Mouse (Mus musculus) embryonic facial prominence, embryonic 10.5 days (tissue): ENCODE measurements around the gene Itga9. TPM values are rescaled to one million over a fixed set of nuclear protein-coding genes. Genes with fewer than 3 reads are reported as not detected.

ENCODE experiments used
- DNase-seq: peaks from one replicate; pipeline ENCODE4 v3.0.0-alpha.2; 2017; ENCODE audit warnings: low spot score
- H3K27ac ChIP-seq: fragments of 300-500 bp; sonication (generic); replicated peaks from 2 replicates; pipeline ENCODE4 v1.5.1; 2016; ENCODE audit warnings: mild to moderate bottlenecking
- H3K27me3 ChIP-seq: fragments of 300-500 bp; sonication (generic); replicated peaks from 2 replicates; pipeline ENCODE4 v1.6.1; 2016; ENCODE audit warnings: low read depth, mild to moderate bottlenecking; ENCODE audit not compliant: poor library complexity, severe bottlenecking
- H3K36me3 ChIP-seq: fragments of 300-500 bp; sonication (generic); replicated peaks from 2 replicates; pipeline ENCODE4 v1.6.1; 2016; ENCODE audit warnings: mild to moderate bottlenecking, moderate library complexity
- H3K4me1 ChIP-seq: fragments of 300-500 bp; sonication (generic); 2 replicates; pipeline ENCODE4 v1.6.1; 2016
- H3K4me3 ChIP-seq: fragments of 300-500 bp; sonication (generic); 2 replicates; pipeline ENCODE4 v1.5.1; 2016; ENCODE audit warnings: mild to moderate bottlenecking, moderate library complexity
- H3K9me3 ChIP-seq: fragments of 300-500 bp; sonication (generic); 2 replicates; pipeline ENCODE4 v1.6.1; 2016; ENCODE audit warnings: mild to moderate bottlenecking
- WGBS: fragments of 180-500 bp; shearing (Covaris S2); methylation state at CpG from one replicate; pipeline ENCODE4 v1.1.7; 2016; 5-methylcytosine and 5-hydroxymethylcytosine counted together
- polyA plus RNA-seq: library from polyadenylated mRNA; unstranded; fragments of >200 nt; fragmentation: Nextera tagmentation; extraction: Ambion mirVana; gene quantifications from 2 replicates; pipeline ENCODE4 v1.2.1, GENCODE M21; 2016

Gene Itga9
- polyA plus RNA-seq, 1 experiment from 2014 or later, result 13.4 TPM

DNA sequence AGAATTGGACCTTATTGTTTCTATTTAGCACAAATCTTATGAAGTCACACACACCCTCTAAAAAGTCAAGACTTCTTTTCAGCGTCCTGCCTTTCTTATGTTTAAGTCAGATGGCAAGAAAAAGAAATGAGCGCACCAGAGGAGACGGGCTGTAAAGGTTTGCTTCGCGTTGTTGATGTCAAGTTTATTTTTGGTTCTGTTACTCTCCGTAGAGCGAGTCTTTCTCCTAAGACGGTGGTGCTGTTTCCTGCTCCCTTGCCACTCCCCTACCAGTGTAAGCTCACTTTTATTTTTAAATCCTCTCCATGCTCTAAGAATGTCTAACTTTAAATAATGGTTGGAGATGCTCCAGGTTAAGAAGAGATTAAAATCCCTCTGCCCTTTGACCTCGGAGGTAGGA lies 118.6 kb downstream of the Itga9 start:
- H3K4me3 ChIP-seq, result no peak overlapping the region
- H3K27me3 ChIP-seq, result no peaks in the 10 kb centered on the region
- 0 out of 2 replicates have a peak, but pooled peaks cover 3% of the 10 kb centered on the region for H3K9me3 ChIP-seq
- peaks cover 22% of the 10 kb centered on the region for H3K36me3 ChIP-seq
- DNase-seq, result no peak
- 83% methylated on average over 9 of the region's 9 CpGs for WGBS
- no peak overlapping the region for H3K27ac ChIP-seq
- peaks cover 26% of the 10 kb centered on the region for H3K4me1 ChIP-seq

DNA sequence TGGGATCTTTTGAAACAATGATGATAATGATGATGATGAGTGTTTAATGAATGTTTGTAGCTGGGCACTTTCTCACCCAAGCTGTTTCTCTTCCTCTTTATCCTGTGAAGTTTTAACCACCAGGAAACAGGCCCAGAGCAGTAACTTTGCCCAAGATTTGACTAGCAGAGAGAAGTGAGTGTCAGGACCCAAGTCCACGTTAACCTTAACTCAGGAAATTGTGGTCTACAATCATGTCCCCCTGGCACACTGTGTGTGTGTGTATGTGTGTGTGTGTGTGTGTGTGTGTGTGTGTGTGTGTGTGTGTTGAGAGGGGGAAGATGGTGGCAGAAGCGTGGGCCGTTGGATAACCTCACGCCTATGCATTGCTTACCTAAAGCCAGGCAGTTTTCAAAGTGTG lies 120.1 kb downstream of the Itga9 start:
- no peak for DNase-seq
- Histone ChIP-seq H3K27me3 (no peaks in the 10 kb centered on the region), H3K9me3 (0 out of 2 replicates have a peak, but pooled peaks cover 3% of the 10 kb centered on the region), H3K27ac (no peak overlapping the region), H3K36me3 (peaks cover 10% of the 10 kb centered on the region), H3K4me1 (peaks cover 37% of the 10 kb centered on the region), H3K4me3 (no peak overlapping the region)
- 89% methylated on average over 4 of the region's 4 CpGs for WGBS

DNA sequence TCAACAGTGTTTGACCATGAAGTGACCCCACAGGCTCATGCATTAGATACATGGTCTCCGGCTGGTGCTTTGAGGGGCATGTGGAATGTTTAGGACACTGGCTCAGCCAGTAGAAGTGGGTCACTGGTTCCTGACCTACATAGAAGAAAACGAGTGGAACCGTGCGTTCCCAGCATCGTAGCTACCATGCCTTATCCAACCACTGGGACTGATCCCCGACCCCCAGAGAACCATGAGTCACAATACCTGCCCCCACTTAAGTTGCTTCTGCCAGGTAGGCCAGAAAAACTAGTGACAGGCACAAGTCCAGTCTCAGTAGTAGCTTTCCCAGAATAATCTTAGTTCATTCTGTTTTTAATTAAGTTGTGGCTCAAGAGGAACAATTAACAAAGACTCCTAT lies 121.8 kb downstream of the Itga9 start:
- no peak overlapping the region for H3K4me3 ChIP-seq
- WGBS, result 56% methylated on average over 6 of the region's 6 CpGs
- H3K4me1 ChIP-seq, result peaks cover 44% of the 10 kb centered on the region
- no peak for DNase-seq
- H3K36me3 ChIP-seq, result peaks cover 10% of the 10 kb centered on the region
- H3K27ac ChIP-seq, result no peak overlapping the region
- H3K27me3 ChIP-seq, result no peaks in the 10 kb centered on the region
- 0 out of 2 replicates have a peak, but pooled peaks cover 3% of the 10 kb centered on the region for H3K9me3 ChIP-seq

DNA sequence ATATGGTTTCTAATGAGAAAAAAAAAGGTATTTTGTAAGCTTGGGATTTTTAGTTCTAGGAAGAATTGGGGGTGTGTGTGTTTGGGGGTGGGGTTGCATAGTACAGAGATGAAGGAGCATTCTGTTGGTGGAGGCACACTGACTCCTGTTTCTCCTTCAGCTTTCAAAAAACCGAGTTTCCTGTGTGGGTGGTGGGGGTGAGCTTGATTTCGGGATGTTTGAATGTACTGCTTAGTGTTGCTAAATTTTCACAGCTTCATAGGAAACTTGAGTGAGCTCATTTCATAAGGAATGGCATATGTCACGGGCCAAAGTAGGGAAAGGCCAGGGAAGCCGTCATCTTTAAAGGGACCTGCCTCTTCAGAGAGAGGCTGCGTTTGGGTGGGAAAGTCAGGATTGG lies 122.5 kb downstream of the Itga9 start:
- Histone ChIP-seq H3K9me3 (0 out of 2 replicates have a peak, but pooled peaks cover under 1% of the 10 kb centered on the region), H3K4me3 (no peak overlapping the region), H3K36me3 (peaks cover 5% of the 10 kb centered on the region), H3K27ac (0 out of 2 replicates have a peak overlapping the region, but pooled peaks have one; percentile 14), H3K4me1 (peaks cover 49% of the 10 kb centered on the region), H3K27me3 (no peaks in the 10 kb centered on the region)
- WGBS, result 68% methylated on average over 5 of the region's 5 CpGs
- no peak for DNase-seq

DNA sequence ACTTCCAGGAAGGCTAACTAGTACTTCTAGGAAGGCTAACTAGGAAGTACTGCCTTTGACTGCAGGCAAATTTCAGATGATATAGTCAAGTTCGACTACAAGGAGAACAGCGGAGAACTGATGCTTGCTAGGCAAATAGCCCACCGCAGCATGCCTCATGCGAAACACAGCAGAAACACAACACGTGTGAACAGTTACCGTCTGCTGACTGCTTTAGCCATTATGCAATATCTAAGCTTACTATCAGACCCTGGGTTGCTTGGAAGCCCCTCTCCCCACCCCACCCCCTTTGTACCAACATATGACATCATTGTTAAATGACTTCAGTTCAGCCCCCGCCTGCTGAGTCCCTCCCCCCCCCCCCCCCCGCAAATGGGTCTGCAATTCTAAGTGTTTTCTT lies 123.7 kb downstream of the Itga9 start:
- DNase-seq, result no peak
- H3K27me3 ChIP-seq, result no peaks in the 10 kb centered on the region
- no peaks in the 10 kb centered on the region for H3K36me3 ChIP-seq
- no peak overlapping the region for H3K27ac ChIP-seq
- no peak overlapping the region for H3K4me3 ChIP-seq
- no peaks in the 10 kb centered on the region for H3K9me3 ChIP-seq
- H3K4me1 ChIP-seq, result peaks cover 58% of the 10 kb centered on the region
- 81% methylated on average over 8 of the region's 8 CpGs for WGBS

DNA sequence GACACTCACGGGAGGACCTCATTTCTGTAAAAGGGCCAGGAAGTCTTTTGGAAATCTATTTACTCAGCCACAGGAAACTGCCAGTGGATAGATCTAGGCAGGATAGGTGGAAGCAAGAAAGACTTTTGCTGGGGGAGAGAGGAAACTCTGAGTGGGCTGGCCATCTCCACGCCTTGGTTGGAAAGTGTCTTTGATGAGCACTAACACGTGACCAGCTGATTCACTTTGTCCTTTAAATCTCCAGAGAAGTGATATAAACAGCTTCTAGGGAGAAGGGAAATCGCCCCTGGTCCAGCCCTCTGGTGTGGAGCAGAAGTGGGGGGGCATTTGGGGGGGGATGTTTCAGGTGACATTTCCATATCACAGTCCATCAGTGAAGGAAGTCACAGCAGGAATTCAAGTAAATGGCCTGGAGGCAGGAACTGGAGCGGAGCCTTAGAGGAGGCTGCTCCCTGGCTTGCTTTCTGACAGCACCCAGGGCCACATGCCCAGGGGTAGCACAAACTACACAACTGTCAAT lies 124.4 kb downstream of the Itga9 start:
- WGBS, result 59% methylated on average over 5 of the region's 5 CpGs
- H3K4me1 ChIP-seq, result peaks cover 58% of the 10 kb centered on the region
- DNase-seq, result no peak
- no peak overlapping the region for H3K4me3 ChIP-seq
- H3K27ac ChIP-seq, result peak overlapping the region; percentile 8; the same call in 1 of the 2 replicates
- H3K9me3 ChIP-seq, result no peaks in the 10 kb centered on the region
- no peaks in the 10 kb centered on the region for H3K36me3 ChIP-seq
- H3K27me3 ChIP-seq, result no peaks in the 10 kb centered on the region

DNA sequence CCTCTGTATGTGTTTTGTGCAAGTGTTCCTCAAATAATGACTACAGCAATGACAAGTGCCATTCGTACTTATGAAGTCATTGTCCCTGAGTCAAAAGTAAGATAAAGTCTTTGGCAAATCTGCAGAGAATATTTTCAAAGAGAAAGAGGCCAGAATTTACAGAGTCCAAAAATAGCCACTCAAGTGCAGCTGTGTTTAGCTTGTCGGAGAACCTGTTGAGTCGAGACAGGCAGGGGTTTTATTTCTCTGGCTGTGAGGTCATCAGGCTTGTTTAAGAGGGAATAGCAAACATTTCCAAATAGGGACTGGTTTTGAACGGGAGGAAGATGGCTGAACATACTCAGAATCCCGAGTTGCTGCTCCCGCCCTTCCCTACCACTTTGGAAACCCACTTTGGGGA lies 125.2 kb downstream of the Itga9 start:
- Histone ChIP-seq H3K27ac (no peak overlapping the region), H3K36me3 (no peaks in the 10 kb centered on the region), H3K4me3 (no peak overlapping the region), H3K4me1 (peaks cover 58% of the 10 kb centered on the region), H3K9me3 (no peaks in the 10 kb centered on the region), H3K27me3 (no peaks in the 10 kb centered on the region)
- no peak for DNase-seq
- WGBS, result 77% methylated on average over 6 of the region's 6 CpGs

DNA sequence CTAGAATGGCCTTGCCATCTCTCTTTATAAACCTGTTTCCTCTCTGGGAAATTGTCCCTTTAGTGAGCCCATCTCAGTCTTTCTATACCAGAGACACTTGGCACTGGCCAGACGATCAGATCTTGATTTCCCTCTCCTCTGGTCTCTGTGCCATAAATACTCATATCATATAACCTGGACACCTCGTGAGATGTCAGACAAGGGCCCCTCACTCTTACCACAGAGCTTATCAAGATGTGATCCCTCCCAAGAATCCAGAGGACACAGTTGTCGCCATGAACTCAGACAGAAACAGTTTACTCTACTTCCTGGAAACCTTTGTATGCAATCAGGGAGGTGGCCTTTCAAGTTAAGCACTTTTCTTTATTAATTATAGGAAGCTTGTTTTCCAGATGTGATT lies 127.1 kb downstream of the Itga9 start:
- Histone ChIP-seq H3K4me3 (no peak overlapping the region), H3K36me3 (no peaks in the 10 kb centered on the region), H3K27me3 (no peaks in the 10 kb centered on the region), H3K27ac (no peak overlapping the region), H3K9me3 (no peaks in the 10 kb centered on the region), H3K4me1 (peaks cover 63% of the 10 kb centered on the region)
- no peak for DNase-seq
- WGBS, result 72% methylated on average over 3 of the region's 3 CpGs

DNA sequence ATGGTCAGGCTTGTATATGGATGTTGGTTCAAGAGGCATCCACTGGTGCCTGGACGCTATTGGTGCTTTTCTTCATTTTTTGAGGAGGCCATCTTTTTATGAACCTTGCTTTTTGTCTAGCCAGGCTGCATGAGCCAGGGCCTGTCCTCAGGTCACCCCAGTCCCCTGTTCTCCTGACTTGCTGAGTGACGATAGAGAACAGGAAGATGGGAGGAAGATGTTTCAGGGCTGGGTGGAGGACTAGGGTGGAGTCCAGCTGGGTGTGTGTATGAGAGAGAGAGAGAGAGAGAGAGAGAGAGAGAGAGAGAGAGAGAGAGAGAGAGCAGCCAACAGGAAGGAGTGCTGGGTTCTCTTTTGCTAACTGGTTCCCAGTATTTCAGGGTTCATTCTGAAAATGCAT lies 130.6 kb downstream of the Itga9 start:
- no peaks in the 10 kb centered on the region for H3K9me3 ChIP-seq
- peak overlapping the region; percentile 65; the same call in 1 of the 2 replicates for H3K27ac ChIP-seq
- no peak for DNase-seq
- H3K4me3 ChIP-seq, result no peak overlapping the region
- H3K36me3 ChIP-seq, result no peaks in the 10 kb centered on the region
- peaks cover 43% of the 10 kb centered on the region for H3K4me1 ChIP-seq
- 85% methylated on average over 2 of the region's 2 CpGs for whole genome bisulfite sequencing
- H3K27me3 ChIP-seq, result no peaks in the 10 kb centered on the region

DNA sequence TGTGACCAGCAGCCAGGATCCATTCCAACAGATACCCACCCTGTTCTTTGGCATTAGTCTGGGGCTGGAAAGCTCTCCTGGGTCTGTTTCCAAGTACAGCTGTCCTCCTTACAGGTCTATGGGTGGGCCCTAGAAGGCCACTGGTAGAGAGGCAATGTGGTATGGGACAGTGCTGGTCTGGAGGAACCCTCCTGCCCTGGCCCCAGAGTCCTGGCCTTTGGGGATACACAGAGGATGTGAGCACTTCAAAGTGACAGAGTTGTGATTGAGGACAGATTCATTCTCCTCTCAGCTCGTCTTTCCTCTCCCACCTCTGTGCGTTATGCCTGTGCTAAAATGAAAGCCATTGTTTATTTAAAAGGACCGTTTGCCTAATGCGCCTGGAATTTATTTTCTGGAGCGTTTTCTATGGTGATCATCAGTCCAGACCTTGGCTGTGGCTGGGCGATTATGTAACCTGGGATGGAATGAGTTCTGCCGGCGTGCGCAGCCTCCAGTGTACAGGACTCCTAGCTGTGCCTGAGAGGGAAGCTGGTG lies 131.2 kb downstream of the Itga9 start:
- peak overlapping the region; percentile 65; the same call in 1 of the 2 replicates for H3K27ac ChIP-seq
- WGBS, result 52% methylated on average over 9 of the region's 9 CpGs

DNA sequence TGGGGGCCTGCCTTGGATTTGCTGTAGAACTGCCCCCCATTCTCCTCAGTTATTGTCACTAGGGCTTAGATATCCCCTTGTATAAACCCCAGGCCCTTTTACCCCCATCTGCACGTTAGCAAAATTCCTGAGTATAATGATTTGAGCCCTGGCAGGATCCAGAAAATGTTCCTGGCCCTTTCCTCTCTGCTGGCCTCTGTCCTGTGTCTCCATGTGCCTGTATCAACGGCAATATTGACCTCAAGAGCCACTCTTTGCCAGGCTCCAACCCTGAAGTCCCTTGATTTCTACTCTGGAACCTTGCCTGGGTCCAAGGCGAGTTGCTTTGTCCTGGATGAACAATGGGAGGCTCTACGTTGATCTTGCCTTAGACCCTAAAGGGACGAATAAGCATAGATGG lies 131.8 kb downstream of the Itga9 start:
- Histone ChIP-seq H3K27ac (peak overlapping the region; percentile 35; the same call in 1 of the 2 replicates), H3K4me1 (peaks cover 41% of the 10 kb centered on the region)
- DNase-seq, result no peak

More for the DNA sequence above, 131.2 kb downstream of the Itga9 start:
- H3K36me3 ChIP-seq, result no peaks in the 10 kb centered on the region
- peaks cover 41% of the 10 kb centered on the region for H3K4me1 ChIP-seq
- H3K9me3 ChIP-seq, result no peaks in the 10 kb centered on the region
- DNase-seq, result no peak
- no peaks in the 10 kb centered on the region for H3K27me3 ChIP-seq
- no peak overlapping the region for H3K4me3 ChIP-seq

DNA sequence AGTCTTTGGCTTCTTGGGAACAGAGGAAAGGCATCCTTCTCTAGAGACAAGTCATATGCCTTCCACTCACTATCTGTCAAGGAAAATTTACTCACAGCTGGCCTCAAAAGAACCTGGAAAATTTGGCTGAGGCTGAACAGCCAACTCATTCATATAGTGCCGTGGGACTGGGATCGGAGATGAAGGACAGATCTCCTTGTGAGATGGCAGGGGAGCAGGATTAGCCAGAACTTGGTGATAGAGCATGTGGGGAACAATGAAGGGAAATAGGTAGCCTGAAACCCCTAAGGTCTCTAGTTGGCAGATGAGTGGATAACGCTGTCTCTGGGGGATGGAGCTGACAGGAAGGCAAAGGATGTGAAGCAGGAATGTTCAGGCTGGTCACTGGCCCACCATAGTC lies 132.6 kb downstream of the Itga9 start:
- Histone ChIP-seq H3K4me3 (no peak overlapping the region), H3K9me3 (no peaks in the 10 kb centered on the region), H3K4me1 (peaks cover 36% of the 10 kb centered on the region), H3K36me3 (peaks cover 3% of the 10 kb centered on the region; the same call in 1 of the 2 replicates), H3K27ac (no peak overlapping the region), H3K27me3 (no peaks in the 10 kb centered on the region)
- WGBS, result 90% methylated on average over 3 of the region's 3 CpGs
- DNase-seq, result no peak

More for the DNA sequence above, 131.8 kb downstream of the Itga9 start:
- Histone ChIP-seq H3K36me3 (no peaks in the 10 kb centered on the region), H3K27me3 (no peaks in the 10 kb centered on the region), H3K9me3 (no peaks in the 10 kb centered on the region), H3K4me3 (no peak overlapping the region)
- 86% methylated on average over 5 of the region's 5 CpGs for WGBS

DNA sequence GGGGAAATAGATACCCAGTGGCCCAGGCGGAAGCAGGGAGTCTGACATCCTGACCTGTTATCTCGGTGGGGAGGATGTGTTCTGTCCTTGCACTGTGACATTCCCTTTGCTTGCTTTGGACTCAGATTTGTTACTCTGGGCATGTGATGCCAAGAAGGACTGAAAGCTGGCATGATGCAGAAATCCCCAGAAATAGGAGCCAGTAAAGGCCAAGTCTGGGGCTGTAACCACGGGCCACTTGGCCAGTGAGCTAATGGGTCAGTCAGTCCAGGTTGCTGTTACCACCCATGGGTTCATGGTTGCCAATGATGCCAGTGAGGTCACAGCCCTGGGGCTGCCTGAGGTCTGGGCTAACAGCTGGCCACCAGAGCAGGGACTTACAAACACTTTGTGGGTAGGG lies 133.2 kb downstream of the Itga9 start:
- DNase-seq, result no peak
- peaks cover 31% of the 10 kb centered on the region for H3K4me1 ChIP-seq
- 91% methylated on average over 3 of the region's 3 CpGs for WGBS
- H3K4me3 ChIP-seq, result no peak overlapping the region
- H3K27ac ChIP-seq, result no peak overlapping the region
- H3K36me3 ChIP-seq, result peaks cover 9% of the 10 kb centered on the region
- H3K9me3 ChIP-seq, result no peaks in the 10 kb centered on the region
- H3K27me3 ChIP-seq, result no peaks in the 10 kb centered on the region
